Mouse (Mus musculus) embryonic fibroblast, embryonic 13.5 days (primary cell): ENCODE measurements around the gene Atp5h.

Experiments used
- CTCF ChIP-seq: IDR thresholded peaks from 2 replicates; pipeline ENCODE4 v1.5.1; 2011; ENCODE audit warnings: mild to moderate bottlenecking, control low read depth, low read length, moderate library complexity, borderline replicate concordance; ENCODE audit not compliant: insufficient read depth
- POLR2A ChIP-seq: IDR thresholded peaks from 2 replicates; pipeline ENCODE4 v1.6.1; 2011; ENCODE audit warnings: low read depth, mild to moderate bottlenecking, control low read depth, low read length, moderate library complexity

DNA sequence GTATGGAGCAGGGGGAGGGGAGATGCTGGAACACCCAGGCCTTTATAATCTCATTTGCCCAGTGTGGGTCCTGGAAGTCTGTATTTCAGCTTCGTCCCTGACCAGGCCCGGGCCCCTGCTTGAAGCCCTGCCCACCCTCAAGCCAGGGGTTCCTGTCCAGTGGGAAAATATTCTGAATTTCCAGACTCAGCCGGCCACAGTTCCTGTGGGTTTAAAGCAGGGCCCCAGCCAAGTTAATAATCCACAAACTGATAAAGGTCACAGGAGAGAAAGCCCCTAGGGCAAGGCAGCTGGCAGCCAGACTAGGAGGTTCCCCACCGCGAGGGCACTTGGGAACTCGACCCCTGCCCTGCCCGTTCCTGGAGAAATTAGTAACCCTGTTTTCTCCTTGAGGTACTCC is 29.2 kb upstream of the Atp5h start:
- TF ChIP-seq CTCF (no peak), POLR2A (no peak)
